Mouse (Mus musculus) CH12.LX (cell line): ENCODE results near the gene Capn3.

ENCODE experiments used
- CHD2 ChIP-seq: IDR thresholded peaks from 2 replicates; pipeline ENCODE4 v1.6.1; 2011; ENCODE audit warnings: low read length, improper control_type of control experiment
- CTCF ChIP-seq, 2 experiments: IDR thresholded peaks in 1 of 2; conservative IDR thresholded peaks in 1 of 2; 2 replicates each; pipeline ENCODE4 v1.5.1; 2011 to 2012; ENCODE audit warnings: low read depth in 2 of 2, low read length in 2 of 2, improper control_type of control experiment in 1 of 2, inconsistent platforms in 1 of 2, mild to moderate bottlenecking in 1 of 2, moderate library complexity in 1 of 2
- IRF4 ChIP-seq: IDR thresholded peaks from 2 replicates; pipeline ENCODE4 v1.6.1; 2014; ENCODE audit warnings: low read depth, mild to moderate bottlenecking, inconsistent platforms, low read length, improper control_type of control experiment
- MAFK ChIP-seq: IDR thresholded peaks from 2 replicates; pipeline ENCODE4 v1.6.1; 2011; ENCODE audit warnings: low read length, improper control_type of control experiment; ENCODE audit not compliant: insufficient replicate concordance
- POLR2A ChIP-seq: IDR thresholded peaks from 2 replicates; pipeline ENCODE4 v1.6.1; 2011; ENCODE audit warnings: low read depth, mild to moderate bottlenecking, improper control_type of control experiment, low read length

GRCm38 (mm10) chr2:120539778-120540208 is 84.0 kb downstream of the Capn3 start:
- TF ChIP-seq POLR2A (no peak), CHD2 (peak; percentile 54; the same call in 1 of the 2 replicates), IRF4 (peak; percentile 95), MAFK (peak; percentile 57; the same call in 1 of the 2 replicates), CTCF (conservative IDR thresholded peaks at IDR 0.05 in 1 of 2, IDR thresholded peaks at IDR 0.05 in 1 of 2; ENCODE audit: low read depth in 2 of 2, low read length in 2 of 2) (no peak)
